Mouse (Mus musculus): ENCODE measurements around the gene Cmklr1. TPM values are rescaled to one million over a fixed set of nuclear protein-coding genes. Genes with fewer than 3 reads are reported as not detected.
"Not testable (repeated sequence)": the region's sequence is repeated elsewhere in the genome, so short reads cannot be mapped to it uniquely, and the experiment has no call there.

The Cmklr1 gene
- polyA plus RNA-seq, 1 experiment from 2014 or later, result 3.3 TPM

- H3K27me3 ChIP-seq (ENCODE audit: insufficient read depth, poor library complexity, severe bottlenecking), result peaks cover 27% of the 10 kb centered on the region; the same call in 1 of the 2 replicates
- H3K27ac ChIP-seq, result no peak overlapping the region
- H3K36me3 ChIP-seq, result no peaks in the 10 kb centered on the region
- DNase-seq (ENCODE audit: low spot score), result no peak
- peaks cover 31% of the 10 kb centered on the region for H3K4me1 ChIP-seq
- no peaks in the 10 kb centered on the region for H3K9me3 ChIP-seq
- WGBS, result 25% methylated on average over 6 of the region's 6 CpGs
- H3K4me3 ChIP-seq, result no peak overlapping the region
Observed at GRCm38 (mm10) chr5:113591751-113592230, 58.4 kb downstream of the Cmklr1 start.

GRCm38 (mm10) chr5:113591166-113591565 lies 59.1 kb downstream of the Cmklr1 start:
- no peak for DNase-seq (ENCODE audit: low spot score)
- Histone ChIP-seq H3K27ac (no peak overlapping the region; the same call in 1 of the 2 replicates), H3K36me3 (no peaks in the 10 kb centered on the region), H3K9me3 (no peaks in the 10 kb centered on the region), H3K4me1 (peaks cover 31% of the 10 kb centered on the region), H3K4me3 (no peak overlapping the region), H3K27me3 (ENCODE audit: insufficient read depth, poor library complexity, severe bottlenecking) (peaks cover 27% of the 10 kb centered on the region; the same call in 1 of the 2 replicates)
- WGBS, result 7% methylated on average over 3 of the region's 3 CpGs

- H3K27me3 ChIP-seq (ENCODE audit: insufficient read depth, poor library complexity, severe bottlenecking), result peaks cover 27% of the 10 kb centered on the region; the same call in 1 of the 2 replicates
- no peak overlapping the region for H3K4me3 ChIP-seq
- DNase-seq (ENCODE audit: low spot score), result no peak
- H3K9me3 ChIP-seq, result no peaks in the 10 kb centered on the region
- H3K4me1 ChIP-seq, result peaks cover 31% of the 10 kb centered on the region
- WGBS, result 65% methylated on average over 5 of the region's 5 CpGs
- H3K36me3 ChIP-seq, result no peaks in the 10 kb centered on the region
- H3K27ac ChIP-seq, result no peak overlapping the region
Observed at GRCm38 (mm10) chr5:113590010-113590640, 60.1 kb downstream of the Cmklr1 start.

GRCm38 (mm10) chr5:113586458-113586849 lies 63.8 kb downstream of the Cmklr1 start:
- H3K4me1 ChIP-seq, result peaks cover 29% of the 10 kb centered on the region
- not testable (repeated sequence) for H3K36me3 ChIP-seq; H3K27ac ChIP-seq; H3K4me3 ChIP-seq; DNase-seq (ENCODE audit: low spot score); H3K9me3 ChIP-seq
- 44% methylated on average over 5 of the region's 5 CpGs for WGBS
- peaks cover 14% of the 10 kb centered on the region; the same call in 1 of the 2 replicates for H3K27me3 ChIP-seq (ENCODE audit: insufficient read depth, poor library complexity, severe bottlenecking)

- H3K9me3 ChIP-seq; H3K4me3 ChIP-seq; H3K27ac ChIP-seq; H3K36me3 ChIP-seq; DNase-seq (ENCODE audit: low spot score): not testable (repeated sequence)
- 0 out of 2 replicates have a peak, but pooled peaks cover 11% of the 10 kb centered on the region for H3K27me3 ChIP-seq (ENCODE audit: insufficient read depth, poor library complexity, severe bottlenecking)
- H3K4me1 ChIP-seq, result peaks cover 23% of the 10 kb centered on the region
- WGBS, result 78% methylated on average over 17 of the region's 17 CpGs
Observed at GRCm38 (mm10) chr5:113585619-113586457, 64.4 kb downstream of the Cmklr1 start.

- H3K9me3 ChIP-seq, result no peaks in the 10 kb centered on the region
- peaks cover 19% of the 10 kb centered on the region for H3K4me1 ChIP-seq
- 0 out of 2 replicates have a peak, but pooled peaks cover 11% of the 10 kb centered on the region for H3K27me3 ChIP-seq (ENCODE audit: insufficient read depth, poor library complexity, severe bottlenecking)
- H3K36me3 ChIP-seq, result no peaks in the 10 kb centered on the region
- peak overlapping the region; percentile 67 for H3K27ac ChIP-seq
- 21% methylated on average over 6 of the region's 6 CpGs for WGBS
- H3K4me3 ChIP-seq, result no peak overlapping the region
- no peak for DNase-seq (ENCODE audit: low spot score)
Observed at GRCm38 (mm10) chr5:113584439-113584838, 65.8 kb downstream of the Cmklr1 start.

- H3K9me3 ChIP-seq, result no peaks in the 10 kb centered on the region
- DNase-seq (ENCODE audit: low spot score), result no peak
- no peak overlapping the region for H3K27ac ChIP-seq
- H3K36me3 ChIP-seq, result no peaks in the 10 kb centered on the region
- peaks cover 19% of the 10 kb centered on the region for H3K4me1 ChIP-seq
- WGBS, result 46% methylated on average over 5 of the region's 5 CpGs
- no peak overlapping the region for H3K4me3 ChIP-seq
- 0 out of 2 replicates have a peak, but pooled peaks cover 17% of the 10 kb centered on the region for H3K27me3 ChIP-seq (ENCODE audit: insufficient read depth, poor library complexity, severe bottlenecking)
Observed at GRCm38 (mm10) chr5:113583424-113584162, 66.6 kb downstream of the Cmklr1 start.

GRCm38 (mm10) chr5:113580801-113581200 lies 69.4 kb downstream of the Cmklr1 start:
- 59% methylated on average over 9 of the region's 9 CpGs for WGBS
- Histone ChIP-seq H3K27ac (no peak overlapping the region), H3K4me3 (no peak overlapping the region), H3K9me3 (no peaks in the 10 kb centered on the region), H3K27me3 (ENCODE audit: insufficient read depth, poor library complexity, severe bottlenecking) (peaks cover 6% of the 10 kb centered on the region; the same call in 1 of the 2 replicates), H3K36me3 (no peaks in the 10 kb centered on the region), H3K4me1 (peaks cover 9% of the 10 kb centered on the region)
- DNase-seq (ENCODE audit: low spot score), result no peak

GRCm38 (mm10) chr5:113580248-113580647 lies 70.0 kb downstream of the Cmklr1 start:
- Histone ChIP-seq H3K36me3 (no peaks in the 10 kb centered on the region), H3K9me3 (no peaks in the 10 kb centered on the region), H3K27ac (no peak overlapping the region), H3K4me3 (no peak overlapping the region), H3K4me1 (peaks cover 9% of the 10 kb centered on the region), H3K27me3 (ENCODE audit: insufficient read depth, poor library complexity, severe bottlenecking) (peaks cover 12% of the 10 kb centered on the region; the same call in 1 of the 2 replicates)
- no peak for DNase-seq (ENCODE audit: low spot score)
- WGBS, result 42% methylated on average over 8 of the region's 8 CpGs

- Histone ChIP-seq H3K9me3 (no peaks in the 10 kb centered on the region), H3K27ac (no peak overlapping the region), H3K4me3 (no peak overlapping the region), H3K27me3 (ENCODE audit: insufficient read depth, poor library complexity, severe bottlenecking) (peaks cover 12% of the 10 kb centered on the region; the same call in 1 of the 2 replicates), H3K4me1 (no peaks in the 10 kb centered on the region), H3K36me3 (no peaks in the 10 kb centered on the region)
- DNase-seq (ENCODE audit: low spot score), result no peak
- 80% methylated on average over 4 of the region's 4 CpGs for WGBS
Observed at GRCm38 (mm10) chr5:113579128-113579527, 71.1 kb downstream of the Cmklr1 start.

- Histone ChIP-seq H3K27ac (no peak overlapping the region), H3K36me3 (no peaks in the 10 kb centered on the region), H3K9me3 (no peaks in the 10 kb centered on the region), H3K4me1 (no peaks in the 10 kb centered on the region), H3K4me3 (no peak overlapping the region), H3K27me3 (ENCODE audit: insufficient read depth, poor library complexity, severe bottlenecking) (peaks cover 12% of the 10 kb centered on the region; the same call in 1 of the 2 replicates)
- no peak for DNase-seq (ENCODE audit: low spot score)
- WGBS, result 90% methylated on average over 6 of the region's 6 CpGs
Observed at GRCm38 (mm10) chr5:113578428-113578827, 71.8 kb downstream of the Cmklr1 start.

GRCm38 (mm10) chr5:113577555-113577954 lies 72.7 kb downstream of the Cmklr1 start:
- whole genome bisulfite sequencing, result 79% methylated on average over 7 of the region's 7 CpGs
- Histone ChIP-seq H3K36me3 (no peaks in the 10 kb centered on the region), H3K27ac (no peak overlapping the region), H3K9me3 (no peaks in the 10 kb centered on the region), H3K27me3 (ENCODE audit: insufficient read depth, poor library complexity, severe bottlenecking) (peaks cover 12% of the 10 kb centered on the region; the same call in 1 of the 2 replicates), H3K4me3 (no peak overlapping the region), H3K4me1 (no peaks in the 10 kb centered on the region)
- no peak for DNase-seq (ENCODE audit: low spot score)

Measured in heart, embryonic 10.5 days (tissue).